Comparison of ENCODE assay signal across 18 mouse cellular contexts in genomic region chr7:113846553-113846952, GRCm38 (mm10).
DNase-seq lines count a peak whose midpoint lies in the region; ATAC-seq lines count a peak whose summit lies in the region.
"Had no signal": no experiment of that assay in that cellular context is flagged by ENCODE, and none has a peak within 500 bp of the region (broad histone marks: within the 10 kb centered on the region; RNA-seq: fewer than 3 reads in every experiment).

No protein-coding gene starts in this region.

- 58% methylated on average over 3 of the region's 3 CpGs for WGBS in embryonic facial prominence, embryonic 14.5 days
- 57% methylated on average over 3 of the region's 3 CpGs for WGBS in embryonic facial prominence, embryonic 10.5 days
- 30% methylated on average over 3 of the region's 3 CpGs for WGBS in liver, embryonic 15.5 days (ENCODE audit: insufficient replicate concordance)
- WGBS in hindbrain, embryonic 13.5 days, result 64% methylated on average over 3 of the region's 3 CpGs

- H3K36me3 ChIP-seq in embryonic facial prominence, embryonic 14.5 days (ENCODE audit: control insufficient read depth, insufficient read depth, low read length), result no peaks in the 10 kb centered on the region
- H3K36me3 ChIP-seq in embryonic facial prominence, embryonic 10.5 days (replicated peaks), result no peaks in the 10 kb centered on the region
- H3K36me3 ChIP-seq in liver, embryonic 15.5 days (replicated peaks), result no peaks in the 10 kb centered on the region
- H3K36me3 ChIP-seq in hindbrain, embryonic 13.5 days, result no peaks in the 10 kb centered on the region
- H3K36me3 ChIP-seq: embryonic facial prominence, embryonic 12.5 days; G1E; heart, embryonic 13.5 days; hindbrain, embryonic 10.5 days had no signal

- peaks cover 15% of the 10 kb centered on the region for H3K4me1 ChIP-seq in embryonic facial prominence, embryonic 14.5 days (ENCODE audit: control insufficient read depth, insufficient read depth, low read length)
- H3K4me1 ChIP-seq in embryonic facial prominence, embryonic 10.5 days, result peaks cover 55% of the 10 kb centered on the region
- H3K4me1 ChIP-seq in liver, embryonic 15.5 days (replicated peaks), result 0 out of 2 replicates have a peak, but pooled peaks cover 9% of the 10 kb centered on the region
- H3K4me1 ChIP-seq in hindbrain, embryonic 13.5 days (replicated peaks), result peaks cover 16% of the 10 kb centered on the region

- no peak overlapping the region for H3K4me3 ChIP-seq in embryonic facial prominence, embryonic 14.5 days (ENCODE audit: low read depth, low read length)
- no peak overlapping the region for H3K4me3 ChIP-seq in embryonic facial prominence, embryonic 10.5 days
- no peak overlapping the region for H3K4me3 ChIP-seq in liver, embryonic 15.5 days (replicated peaks)
- no peak overlapping the region for H3K4me3 ChIP-seq in hindbrain, embryonic 13.5 days
- H3K4me3 ChIP-seq: embryonic facial prominence, embryonic 12.5 days; heart, embryonic 13.5 days; hindbrain, embryonic 10.5 days had no signal

- no peaks in the 10 kb centered on the region; the same call in 1 of the 2 replicates for H3K27me3 ChIP-seq in embryonic facial prominence, embryonic 14.5 days (replicated peaks; ENCODE audit: control insufficient read depth, insufficient read depth, low read length)
- no peaks in the 10 kb centered on the region for H3K27me3 ChIP-seq in embryonic facial prominence, embryonic 10.5 days (replicated peaks; ENCODE audit: low read depth, poor library complexity, severe bottlenecking)
- no peaks in the 10 kb centered on the region for H3K27me3 ChIP-seq in liver, embryonic 15.5 days
- H3K27me3 ChIP-seq in hindbrain, embryonic 13.5 days, result 0 out of 2 replicates have a peak, but pooled peaks cover 7% of the 10 kb centered on the region
- H3K27me3 ChIP-seq: embryonic facial prominence, embryonic 12.5 days; heart, embryonic 13.5 days had no signal

- no peak overlapping the region for H3K4me2 ChIP-seq in embryonic facial prominence, embryonic 14.5 days (ENCODE audit: low read depth, low read length)
- H3K4me2 ChIP-seq in liver, embryonic 15.5 days, result no peak overlapping the region
- H3K4me2 ChIP-seq in hindbrain, embryonic 13.5 days, result no peak overlapping the region
- H3K4me2 ChIP-seq: embryonic facial prominence, embryonic 12.5 days; heart, embryonic 13.5 days had no signal

- no peak for ATAC-seq in embryonic facial prominence, embryonic 14.5 days (ENCODE audit: low read depth)
- peak; percentile 54; the same call in 1 of the 2 replicates for ATAC-seq in liver, embryonic 15.5 days (ENCODE audit: insufficient read depth)
- no peak for ATAC-seq in hindbrain, embryonic 13.5 days (ENCODE audit: low FRiP score)
- ATAC-seq: intestine, postnatal 0 days had no signal

- no peaks in the 10 kb centered on the region for H3K9me3 ChIP-seq in embryonic facial prominence, embryonic 14.5 days (ENCODE audit: control insufficient read depth, low read length)
- no peaks in the 10 kb centered on the region for H3K9me3 ChIP-seq in embryonic facial prominence, embryonic 10.5 days
- no peaks in the 10 kb centered on the region for H3K9me3 ChIP-seq in liver, embryonic 15.5 days (replicated peaks)
- no peaks in the 10 kb centered on the region for H3K9me3 ChIP-seq in hindbrain, embryonic 13.5 days
- H3K9me3 ChIP-seq: embryonic facial prominence, embryonic 12.5 days; heart, embryonic 13.5 days; hindbrain, embryonic 10.5 days had no signal

- peak; percentile 51 for DNase-seq in embryonic facial prominence, embryonic 14.5 days (ENCODE audit: low spot score)
- no peak for DNase-seq in embryonic facial prominence, embryonic 10.5 days (ENCODE audit: low spot score)
- peak; percentile 11 to 34 for DNase-seq in thymus, postnatal 36 days
- no peak for DNase-seq in thymus, postnatal 4 days
- no peak for DNase-seq in testis, postnatal 10 days (ENCODE audit: low spot score)
- DNase-seq in cerebellum, adult 11 months, result no peak
- DNase-seq: adrenal gland, postnatal 36 days; cerebellum, adult 2 months; kidney, postnatal 14 days; left cerebral cortex, postnatal 4 days; right cerebral cortex, postnatal 14 days had no signal

- H3K27ac ChIP-seq in embryonic facial prominence, embryonic 14.5 days (replicated peaks; ENCODE audit: low read depth, low read length), result no peak overlapping the region
- H3K27ac ChIP-seq in embryonic facial prominence, embryonic 10.5 days (replicated peaks), result no peak overlapping the region
- no peak overlapping the region for H3K27ac ChIP-seq in liver, embryonic 15.5 days (replicated peaks)
- H3K27ac ChIP-seq in hindbrain, embryonic 13.5 days, result no peak overlapping the region
- H3K27ac ChIP-seq: embryonic facial prominence, embryonic 12.5 days; hindbrain, embryonic 10.5 days had no signal

- H3K9ac ChIP-seq in embryonic facial prominence, embryonic 14.5 days (ENCODE audit: low read depth, low read length), result no peak overlapping the region
- no peak overlapping the region for H3K9ac ChIP-seq in liver, embryonic 15.5 days
- no peak overlapping the region for H3K9ac ChIP-seq in hindbrain, embryonic 13.5 days
- H3K9ac ChIP-seq: embryonic facial prominence, embryonic 12.5 days; heart, embryonic 13.5 days had no signal

Comparison
In these comparisons a context has a peak if more than half of its experiments do, and no peak if none do; other contexts are left out.
1. DNase-seq: peak in embryonic facial prominence, embryonic 14.5 days (single experiment) and thymus, postnatal 36 days (2 of 2); none in embryonic facial prominence, embryonic 10.5 days (single experiment), thymus, postnatal 4 days (single experiment), testis, postnatal 10 days (single experiment) and cerebellum, adult 11 months (single experiment).